Mouse (Mus musculus): Measurements from ENCODE around the gene Syt3.

GRCm38 (mm10) chr7:44433371-44433770, 49.5 kb downstream of the Syt3 start:
- TF ChIP-seq GATA1 (IDR thresholded peaks at IDR 0.05; ENCODE audit: borderline replicate concordance, low read length): no peak
- no peak for TF ChIP-seq FLI1 (IDR thresholded peaks at IDR 0.05; ENCODE audit: low read length)
